Mouse (Mus musculus): ENCODE measurements at regions not wholly inside any gene's neighbourhood (a gene's known extent, or its start where the extent isn't known, plus 50 kb on each side); places are given as distances from the start of the nearest gene placed in this dataset.

GRCm38 (mm10) chr16:69515122-69515521 lies 348.4 kb downstream of the Speer2 start:
- DNase-seq (ENCODE audit: low spot score in 2 of 2): no peak

GRCm38 (mm10) chr16:69477317-69477716 lies 386.2 kb downstream of the Speer2 start:
- DNase-seq (ENCODE audit: low spot score in 2 of 2): no peak

- DNase-seq (ENCODE audit: low spot score in 2 of 2): peak; percentile 36 to 41
Measured at GRCm38 (mm10) chr16:69469024-69469780, 394.3 kb downstream of the Speer2 start.

GRCm38 (mm10) chr16:69459171-69459570 lies 404.4 kb downstream of the Speer2 start:
- no peak for DNase-seq (ENCODE audit: low spot score in 2 of 2)

GRCm38 (mm10) chr16:69424661-69425634 lies 438.6 kb downstream of the Speer2 start:
- no peak for DNase-seq (ENCODE audit: low spot score in 2 of 2)

Data from frontal cortex, postnatal 10 days (tissue).